Mouse (Mus musculus): ENCODE results near the gene Epha2.
A peak's percentile ranks its signal among the peaks of the same experiment; 100 is the strongest.

Gene Epha2

DNA sequence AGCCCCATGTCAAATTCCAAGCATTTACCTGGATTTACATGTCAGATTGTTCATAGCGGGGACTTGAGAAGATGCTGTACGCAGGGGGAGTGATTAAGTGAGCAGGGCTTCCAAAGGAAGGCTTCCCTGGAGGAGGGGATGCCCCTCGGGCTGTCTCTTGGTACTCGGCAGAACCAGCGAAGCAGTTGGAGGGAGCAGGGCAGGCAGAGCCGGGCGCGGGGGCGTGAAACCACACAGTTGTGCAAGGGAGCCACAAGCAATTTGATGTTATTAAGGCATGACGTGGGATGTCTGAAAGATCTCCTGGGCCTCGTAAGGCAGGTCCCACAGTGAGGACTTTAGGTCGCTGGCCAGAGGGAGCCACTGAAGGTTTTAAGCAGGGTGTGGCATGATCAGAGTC is 28.9 kb downstream of the Epha2 start:
- no peak for DNase-seq (ENCODE audit: low read depth, low spot score)

DNA sequence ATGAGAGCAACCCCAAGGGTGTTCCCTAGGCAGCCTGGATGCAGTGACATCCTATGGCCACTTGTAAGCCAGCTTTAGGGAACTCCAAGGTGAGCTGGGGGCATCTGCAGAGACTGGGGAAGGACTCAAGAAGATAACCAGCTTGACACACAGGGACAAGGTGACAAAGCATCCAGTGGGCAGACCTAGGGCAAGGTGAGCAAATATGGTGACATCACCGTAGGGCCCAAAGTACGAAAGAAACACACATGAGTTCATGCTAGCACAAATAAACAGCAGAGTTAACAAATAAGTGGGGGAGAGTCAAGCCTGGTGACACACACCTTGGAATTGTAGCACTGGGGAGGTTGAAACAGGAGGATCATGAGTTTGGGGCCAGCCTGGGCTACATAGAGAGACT is 30.4 kb downstream of the Epha2 start:
- DNase-seq (ENCODE audit: low read depth, low spot score) = no peak

DNA sequence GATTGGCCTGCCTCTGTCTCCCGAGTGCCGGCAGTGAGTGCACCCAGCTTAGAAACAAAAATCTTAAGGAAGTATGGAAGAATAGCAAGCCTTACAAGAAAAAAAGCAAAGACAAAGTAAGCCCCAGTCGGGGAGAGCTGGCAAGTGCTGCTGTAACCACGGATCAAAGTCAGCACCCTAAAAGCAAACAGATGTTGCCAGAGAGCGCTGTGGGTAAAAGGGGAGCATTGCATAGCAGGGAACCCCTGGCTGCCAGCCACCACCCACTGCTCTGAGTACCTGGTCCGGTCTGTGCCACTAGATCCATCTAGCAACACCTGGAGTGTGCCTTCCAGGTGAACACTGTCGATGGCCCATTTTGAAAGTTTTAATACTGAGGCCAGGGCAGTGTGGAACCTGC is 31.2 kb downstream of the Epha2 start:
- no peak for DNase-seq (ENCODE audit: low read depth, low spot score)

DNA sequence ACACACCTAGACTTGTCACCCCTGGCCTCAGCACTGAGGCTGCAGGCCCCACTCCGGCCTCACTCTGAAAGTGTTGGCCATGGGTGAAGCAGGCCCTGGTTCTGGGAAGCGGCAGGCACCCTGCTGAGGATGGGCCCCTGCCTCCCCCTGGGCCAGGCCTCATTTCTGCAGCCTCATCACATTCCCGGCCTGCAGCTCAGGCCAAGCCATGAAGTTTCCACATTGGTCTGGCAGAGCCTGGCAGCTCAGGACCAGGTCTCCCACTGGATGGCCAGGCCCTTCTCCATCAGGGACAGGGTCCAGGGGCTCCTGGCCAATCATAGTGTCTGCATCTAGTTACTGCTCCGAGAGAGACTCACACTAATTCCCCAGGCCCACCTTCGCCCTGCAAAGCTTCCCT is 33.7 kb downstream of the Epha2 start:
- DNase-seq (ENCODE audit: low read depth, low spot score) = no peak

DNA sequence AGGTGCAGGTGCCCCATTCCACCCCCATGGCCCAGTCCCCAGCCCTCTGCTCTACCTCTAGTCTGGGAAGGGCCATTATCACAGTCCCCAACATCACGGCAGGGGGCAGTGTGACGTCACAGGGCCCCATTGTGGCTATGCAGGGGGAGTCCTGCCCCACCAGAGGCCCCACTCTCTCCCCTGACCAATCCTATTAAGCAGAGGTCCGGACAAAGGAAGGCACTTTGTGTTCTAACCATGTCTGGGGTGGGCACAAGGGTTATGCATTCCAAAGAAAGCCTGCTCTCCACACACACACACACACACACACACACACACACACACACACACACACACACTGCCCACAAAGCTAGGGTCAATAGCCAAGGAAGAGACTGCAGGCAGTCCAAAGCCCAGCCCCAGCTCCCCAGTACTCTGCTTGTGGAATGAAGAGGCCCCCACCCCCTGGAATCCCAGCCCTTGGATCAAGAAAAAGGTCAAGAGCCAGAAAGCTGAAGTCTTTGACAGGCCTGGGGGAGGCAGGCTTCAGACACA is 34.3 kb downstream of the Epha2 start:
- DNase-seq (ENCODE audit: low read depth, low spot score) = peak; percentile 69

DNA sequence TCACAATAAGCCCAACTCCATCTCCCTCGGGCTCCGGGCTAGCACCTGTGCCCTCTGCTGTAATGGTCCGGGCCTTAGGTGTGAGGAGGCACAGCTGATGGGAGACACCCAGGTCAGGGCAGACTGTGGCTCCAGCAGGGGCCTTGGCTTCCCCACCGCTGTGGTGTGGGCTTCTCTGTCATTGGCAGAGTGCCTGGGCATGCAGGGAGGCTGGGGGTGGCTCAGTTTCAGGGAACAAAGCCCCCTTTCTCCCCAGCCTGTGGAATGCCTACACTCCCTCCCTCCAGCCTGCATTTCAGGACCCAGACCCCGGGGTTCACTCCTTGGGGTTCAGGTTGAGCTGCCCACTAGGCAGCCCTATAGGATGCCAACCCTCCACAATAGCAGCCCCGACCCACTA is 35.2 kb downstream of the Epha2 start:
- DNase-seq (ENCODE audit: low read depth, low spot score) = no peak

DNA sequence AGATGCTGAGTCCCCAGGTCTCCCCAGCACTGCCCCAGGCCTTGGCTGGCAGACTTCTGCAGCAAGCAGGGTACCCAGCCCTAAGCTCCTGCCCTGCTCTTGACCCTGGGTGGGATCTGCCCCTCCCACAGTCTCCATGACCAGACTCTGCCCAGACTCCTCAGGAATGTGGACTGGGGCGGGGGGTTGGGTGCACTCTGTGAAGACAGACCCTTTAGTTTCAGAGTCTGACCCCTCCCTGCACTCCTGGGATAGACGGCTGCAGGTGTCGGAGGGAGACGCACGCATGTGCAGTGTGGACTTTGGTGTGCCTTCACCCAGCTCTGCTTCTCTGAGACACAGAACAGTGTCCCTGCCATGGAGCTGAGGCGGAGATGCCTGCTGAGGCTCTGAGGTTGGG is 36.9 kb downstream of the Epha2 start:
- DNase-seq (ENCODE audit: low read depth, low spot score) = peak; percentile 79

DNA sequence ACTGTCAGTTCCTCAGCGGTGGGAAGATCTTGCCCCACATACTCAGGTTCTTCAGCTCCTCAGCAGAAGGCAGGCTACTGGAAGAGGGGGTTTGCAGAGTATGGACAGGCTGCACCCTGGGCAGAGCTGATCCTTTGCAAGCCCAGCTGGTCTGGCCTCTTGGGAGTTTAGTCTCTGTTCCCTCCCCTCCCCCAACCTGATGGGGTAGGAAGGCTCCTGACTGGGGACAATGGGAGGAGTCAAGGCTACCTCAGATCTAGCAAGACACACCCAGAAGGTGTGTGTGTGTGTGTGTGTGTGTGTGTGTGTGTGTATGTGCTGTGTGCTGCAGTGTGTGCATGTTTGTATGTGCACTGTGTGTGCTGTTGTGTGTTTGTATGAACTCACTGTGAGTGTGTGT is 37.8 kb downstream of the Epha2 start:
- DNase-seq (ENCODE audit: low read depth, low spot score) = peak; percentile 47

DNA sequence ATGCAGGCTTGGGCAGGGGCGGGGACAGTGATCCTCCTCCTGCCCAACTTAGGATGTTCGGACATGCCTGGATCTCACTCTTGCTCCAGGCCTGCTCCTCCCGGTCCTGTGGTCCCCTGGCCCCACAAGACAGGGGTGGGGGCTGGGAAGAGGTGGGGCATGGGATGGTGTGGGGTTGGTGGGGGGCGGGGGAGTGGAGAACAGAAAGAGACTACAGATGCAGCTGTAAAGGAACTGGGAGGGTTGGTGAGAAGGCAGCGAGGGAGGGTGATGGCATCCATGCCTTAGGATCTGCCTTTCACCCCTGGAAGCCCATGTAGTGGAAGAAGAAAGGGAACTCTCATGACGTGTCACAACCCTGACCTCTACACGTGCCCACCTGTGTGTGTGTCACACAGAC is 40.4 kb downstream of the Epha2 start:
- no peak for DNase-seq (ENCODE audit: low read depth, low spot score)

DNA sequence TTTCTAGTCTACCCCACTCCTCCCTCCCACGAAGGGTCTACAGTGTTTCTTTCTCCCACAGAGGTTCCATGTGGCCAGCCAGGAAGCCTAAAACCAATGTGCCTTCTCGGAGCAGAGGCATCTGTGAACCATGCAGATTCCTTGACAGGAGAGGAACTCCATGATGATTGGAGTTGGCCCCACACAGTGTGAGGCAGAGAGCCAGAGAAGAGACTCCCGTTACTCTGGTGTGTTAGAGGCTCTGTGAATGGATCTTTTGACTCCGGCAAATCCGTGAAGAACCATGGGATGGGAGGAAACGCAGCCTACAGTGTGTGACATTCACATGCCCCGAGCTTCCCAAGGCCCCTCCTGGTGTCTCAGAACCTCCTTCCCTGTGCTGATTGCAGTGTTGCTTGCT is 42.5 kb downstream of the Epha2 start:
- DNase-seq (ENCODE audit: low read depth, low spot score) = no peak

DNA sequence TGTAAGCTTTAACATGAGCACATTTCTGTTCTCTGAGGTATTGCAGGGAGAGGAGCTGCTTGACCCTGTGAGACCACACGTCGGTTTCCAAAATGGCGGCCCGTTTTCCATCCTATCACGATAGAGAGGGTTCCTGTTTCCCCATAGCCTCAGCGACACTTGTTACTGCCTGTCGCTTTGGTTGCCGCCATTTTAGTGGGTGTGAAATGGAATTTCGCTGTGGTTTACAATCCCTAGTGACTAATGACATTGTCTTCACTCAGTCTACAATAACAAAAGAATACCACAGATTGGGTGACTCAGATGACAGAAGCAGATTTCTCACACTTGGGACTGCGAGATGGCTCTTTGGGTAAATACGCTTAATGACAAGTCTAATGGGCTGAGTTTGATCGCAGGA is 44.2 kb downstream of the Epha2 start:
- DNase-seq (ENCODE audit: low read depth, low spot score) = no peak

DNA sequence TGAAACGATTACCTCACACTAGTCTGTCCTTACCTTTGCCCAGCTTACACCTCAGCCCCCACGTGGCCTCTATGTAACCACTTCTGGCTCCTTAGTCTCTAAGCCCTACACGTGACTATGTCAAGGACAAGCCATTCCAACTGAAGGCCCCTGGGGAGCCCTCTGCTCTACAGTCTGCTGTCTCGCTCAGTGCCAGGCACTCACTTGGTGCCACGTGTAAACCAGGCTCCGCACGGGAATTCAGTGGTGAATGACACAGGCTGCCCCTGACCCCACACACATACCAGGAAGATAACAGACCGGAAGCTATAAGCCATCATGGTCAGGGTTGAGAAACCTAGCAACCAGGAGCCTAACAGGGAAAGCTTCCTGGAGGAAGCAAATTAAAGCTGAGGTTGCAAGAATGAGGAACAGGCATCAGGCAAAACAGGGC is 46.3 kb downstream of the Epha2 start:
- no peak for DNase-seq (ENCODE audit: low read depth, low spot score)

DNA sequence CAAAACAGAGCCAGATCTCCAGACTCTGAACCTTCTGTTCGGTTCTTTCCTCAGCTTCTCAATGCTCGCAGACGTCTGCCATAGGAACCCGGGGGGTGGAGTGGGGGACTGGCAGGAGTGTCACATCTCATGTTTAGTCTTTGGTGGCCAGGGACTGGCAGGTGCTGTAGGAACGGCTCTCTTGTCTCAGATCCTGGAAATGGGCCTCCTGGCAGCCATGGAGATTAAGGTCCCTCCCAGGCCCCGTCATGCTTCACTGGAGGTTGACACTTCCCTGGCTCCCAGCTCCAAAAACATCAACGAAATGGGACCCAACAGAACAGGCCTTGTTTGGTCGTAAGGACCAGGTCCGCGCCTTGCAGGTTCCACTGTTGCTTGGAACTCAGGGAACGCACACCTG is 47.6 kb downstream of the Epha2 start:
- no peak for DNase-seq (ENCODE audit: low read depth, low spot score)

DNA sequence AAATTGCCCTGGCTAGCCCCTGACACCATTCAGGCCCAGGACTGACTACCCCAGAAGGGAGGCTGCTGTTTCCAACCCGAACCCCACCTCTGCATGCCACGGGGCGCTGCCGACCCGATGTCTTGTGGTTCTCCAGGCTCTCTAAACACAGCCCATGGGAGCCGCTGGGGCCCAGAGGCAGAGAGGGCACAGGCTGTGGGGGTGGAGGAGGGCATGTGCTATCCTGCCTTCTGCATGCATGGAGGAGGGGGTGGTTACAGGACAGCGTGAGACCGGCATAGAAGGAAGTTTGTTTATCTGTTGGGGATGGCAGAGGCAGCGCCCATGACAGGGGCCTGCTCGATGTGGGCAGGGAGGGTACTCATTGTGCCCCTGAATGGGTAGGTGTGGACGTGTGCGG is 49.0 kb downstream of the Epha2 start:
- DNase-seq (ENCODE audit: low read depth, low spot score) = no peak

DNA sequence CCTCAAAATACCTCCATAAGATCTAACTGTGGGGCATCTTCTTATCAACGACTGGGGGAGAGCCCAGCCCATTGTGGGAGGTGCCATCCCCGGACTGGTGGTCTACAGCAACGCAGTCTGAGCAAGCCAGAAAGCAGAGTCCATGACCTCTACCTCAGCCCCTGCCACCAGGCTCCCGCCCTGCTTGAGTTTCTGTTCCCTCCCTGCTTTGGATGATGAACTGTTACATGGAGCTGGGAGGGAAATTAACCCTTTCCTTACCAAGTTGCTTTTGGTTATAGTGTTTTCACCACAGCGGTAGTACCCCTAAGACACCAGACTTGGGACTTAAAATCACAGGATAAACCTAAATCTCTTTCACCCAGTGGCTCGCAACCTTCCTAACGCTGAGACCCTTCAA is 50.9 kb downstream of the Epha2 start:
- DNase-seq (ENCODE audit: low read depth, low spot score) = no peak

DNA sequence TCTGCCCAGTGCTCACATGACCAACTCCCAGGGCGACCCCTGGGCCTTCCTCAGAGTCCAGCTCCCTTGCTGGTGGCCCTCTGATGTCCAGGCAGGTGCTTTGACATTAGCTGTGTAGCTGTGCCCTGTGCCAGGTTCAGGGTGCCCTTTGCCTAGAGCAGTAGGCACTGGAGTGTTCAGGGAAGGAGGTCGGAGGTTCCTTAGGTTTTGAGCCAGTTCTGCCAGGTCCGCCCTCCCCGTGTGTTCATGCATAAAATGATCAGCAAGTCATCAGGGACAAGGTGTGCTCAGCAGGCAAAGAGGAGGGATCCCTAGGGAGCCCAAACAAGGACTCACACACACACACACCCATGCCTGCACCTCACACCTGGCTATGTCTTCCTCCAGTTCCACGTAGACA is 51.9 kb downstream of the Epha2 start:
- no peak for DNase-seq (ENCODE audit: low read depth, low spot score)

DNA sequence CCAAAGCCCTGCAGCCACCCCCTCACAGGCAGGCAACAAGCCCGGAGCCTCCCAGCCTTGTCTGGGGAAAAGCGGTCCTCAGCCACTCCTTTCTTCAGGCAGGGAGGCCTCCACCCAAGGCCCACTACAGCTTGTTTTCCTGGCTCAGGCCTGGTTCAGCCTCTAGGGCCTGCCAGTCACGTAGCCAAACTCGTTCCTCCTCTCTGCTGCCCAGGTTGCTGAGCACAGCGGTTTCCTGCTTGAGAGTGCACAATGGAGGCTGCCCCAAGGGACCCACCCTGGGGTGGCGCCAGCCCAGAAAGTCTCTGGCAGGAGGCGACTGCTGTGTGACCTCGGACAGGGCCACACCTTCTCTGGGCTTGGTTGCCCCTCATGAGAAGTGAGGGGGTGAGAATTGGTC is 52.8 kb downstream of the Epha2 start:
- no peak for DNase-seq (ENCODE audit: low read depth, low spot score)

DNA sequence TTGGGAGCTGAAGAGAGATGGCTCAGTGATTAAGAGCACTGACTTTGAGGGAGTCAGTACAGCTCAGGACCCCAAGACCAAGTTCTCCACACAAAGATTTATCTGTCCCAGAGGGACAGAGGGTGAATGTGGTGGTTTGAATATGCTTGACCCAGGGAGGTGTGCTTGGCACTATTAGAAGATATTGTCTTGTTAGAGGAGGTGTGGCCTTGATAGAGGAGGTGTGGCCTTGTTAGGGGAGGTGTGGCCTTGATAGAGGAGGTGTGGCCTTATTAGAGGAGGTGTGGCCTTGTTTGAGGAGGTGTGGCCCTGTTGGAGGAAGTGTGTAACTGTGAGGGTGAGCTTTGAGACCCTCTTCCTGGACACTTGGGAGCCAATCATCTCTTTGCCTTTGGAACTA is 56.8 kb downstream of the Epha2 start:
- no peak for DNase-seq (ENCODE audit: low read depth, low spot score)

DNA sequence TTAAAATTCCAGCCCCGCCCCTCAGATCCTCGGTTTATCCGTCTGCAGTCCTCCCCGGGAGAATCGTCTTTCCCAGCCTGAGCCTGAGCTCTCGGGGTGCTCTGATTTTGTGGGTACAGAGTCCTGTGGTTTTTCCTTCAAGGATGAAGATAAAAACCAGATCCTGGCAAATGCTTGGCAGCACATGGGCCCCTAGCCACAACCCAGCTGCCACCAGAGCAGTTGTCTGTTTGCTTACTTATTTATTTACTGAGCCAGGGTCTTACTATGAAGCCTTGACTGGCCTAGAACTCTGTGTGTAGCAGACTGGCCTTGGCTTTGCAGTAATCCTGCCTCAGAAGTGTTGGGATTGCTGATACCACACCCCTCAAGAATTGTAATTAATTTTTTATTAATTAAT is 58.2 kb downstream of the Epha2 start:
- DNase-seq (ENCODE audit: low read depth, low spot score) = no peak

DNA sequence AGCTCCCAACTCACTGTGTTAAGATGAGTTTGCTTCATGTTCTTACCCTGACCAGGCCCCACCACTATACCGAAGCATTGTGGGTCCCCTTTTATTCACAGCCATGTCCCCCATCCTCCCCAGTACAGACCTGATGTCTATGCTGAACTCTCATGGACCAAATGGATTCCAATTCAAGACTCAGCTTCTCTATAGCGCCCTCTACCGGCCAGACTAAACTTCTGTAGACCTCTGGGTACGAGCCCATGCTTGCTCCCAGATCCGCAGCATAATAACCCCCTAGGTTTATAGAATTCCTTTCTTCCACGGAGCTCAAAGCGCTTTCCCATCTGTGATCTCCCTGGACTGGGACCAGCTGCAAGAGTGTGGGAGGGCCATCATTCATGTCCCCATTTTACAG is 59.8 kb downstream of the Epha2 start:
- peak; percentile 68 for DNase-seq (ENCODE audit: low read depth, low spot score)

DNA sequence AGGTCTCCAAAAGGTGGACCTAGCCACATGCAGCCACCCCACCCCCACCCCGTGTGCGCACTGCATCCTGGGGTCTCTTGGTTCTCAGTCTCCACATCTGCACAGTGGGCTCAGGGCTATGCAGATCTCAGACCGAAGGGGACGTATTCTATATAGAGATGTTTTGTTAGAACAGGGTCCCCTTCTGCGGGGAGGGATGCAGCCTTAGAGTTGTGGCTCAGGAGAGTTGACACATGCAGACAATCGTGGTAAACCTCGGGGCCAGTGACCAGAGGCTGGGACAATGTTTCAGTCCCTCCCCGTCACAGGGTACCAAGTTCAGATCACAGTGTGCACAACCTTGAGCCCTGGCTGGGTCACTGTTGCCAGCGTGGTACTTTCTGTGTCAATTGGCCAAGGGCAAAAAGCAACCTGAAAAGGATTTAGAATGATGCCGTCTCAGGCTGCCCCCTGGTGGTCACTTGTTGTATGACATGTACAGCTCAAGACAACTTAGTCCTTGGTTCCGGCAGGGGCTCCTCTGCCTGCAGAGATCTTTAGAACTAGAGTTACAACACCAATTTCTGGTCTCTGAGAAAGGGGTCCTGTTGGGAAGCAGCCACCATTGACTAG is 62.0 kb downstream of the Epha2 start:
- peak; percentile 81 for DNase-seq (ENCODE audit: low read depth, low spot score)

DNA sequence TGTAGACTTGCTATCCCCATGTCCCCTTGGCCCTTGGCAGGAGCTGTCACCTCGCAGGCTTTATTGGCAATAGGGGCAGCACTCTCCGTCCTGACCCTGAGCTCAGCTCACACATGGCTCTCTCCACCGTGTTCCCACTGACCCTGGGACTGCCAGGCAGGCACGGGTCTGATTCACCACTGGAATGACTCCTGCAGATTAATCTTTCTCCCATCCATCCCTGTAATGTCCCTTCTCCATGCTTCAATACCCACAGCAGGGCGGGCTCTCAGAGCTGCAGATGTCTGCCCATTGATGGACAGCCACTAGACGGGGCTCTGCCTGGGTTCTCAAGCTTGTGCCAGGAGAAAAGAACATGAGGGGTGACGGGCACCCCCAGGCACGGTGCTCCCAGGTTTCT is 64.1 kb downstream of the Epha2 start:
- no peak for DNase-seq (ENCODE audit: low read depth, low spot score)

DNA sequence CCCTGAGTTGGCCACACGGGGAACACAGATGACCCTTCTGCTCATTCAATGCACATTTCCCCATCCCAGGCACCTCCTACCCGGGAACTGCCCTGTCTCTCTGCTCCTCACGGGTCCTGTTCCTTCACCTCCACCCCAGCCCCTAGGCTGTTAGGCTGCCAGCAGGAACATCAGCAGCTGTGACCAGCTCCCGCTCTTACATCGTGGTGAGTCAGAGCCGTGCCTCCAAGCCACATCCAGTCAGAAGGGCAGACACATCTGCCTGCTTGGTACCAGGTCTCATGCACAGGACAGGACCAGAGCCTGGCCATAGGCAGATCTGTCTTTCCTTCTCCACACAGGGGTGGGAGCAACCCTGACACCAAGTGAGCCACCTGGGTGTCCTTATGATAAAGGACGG is 64.8 kb downstream of the Epha2 start:
- DNase-seq (ENCODE audit: low read depth, low spot score) = no peak

Data from mesoderm, embryonic 11.5 days (tissue).